Mouse (Mus musculus): ENCODE results near the gene Ipo4.

Ipo4 gene

DNA sequence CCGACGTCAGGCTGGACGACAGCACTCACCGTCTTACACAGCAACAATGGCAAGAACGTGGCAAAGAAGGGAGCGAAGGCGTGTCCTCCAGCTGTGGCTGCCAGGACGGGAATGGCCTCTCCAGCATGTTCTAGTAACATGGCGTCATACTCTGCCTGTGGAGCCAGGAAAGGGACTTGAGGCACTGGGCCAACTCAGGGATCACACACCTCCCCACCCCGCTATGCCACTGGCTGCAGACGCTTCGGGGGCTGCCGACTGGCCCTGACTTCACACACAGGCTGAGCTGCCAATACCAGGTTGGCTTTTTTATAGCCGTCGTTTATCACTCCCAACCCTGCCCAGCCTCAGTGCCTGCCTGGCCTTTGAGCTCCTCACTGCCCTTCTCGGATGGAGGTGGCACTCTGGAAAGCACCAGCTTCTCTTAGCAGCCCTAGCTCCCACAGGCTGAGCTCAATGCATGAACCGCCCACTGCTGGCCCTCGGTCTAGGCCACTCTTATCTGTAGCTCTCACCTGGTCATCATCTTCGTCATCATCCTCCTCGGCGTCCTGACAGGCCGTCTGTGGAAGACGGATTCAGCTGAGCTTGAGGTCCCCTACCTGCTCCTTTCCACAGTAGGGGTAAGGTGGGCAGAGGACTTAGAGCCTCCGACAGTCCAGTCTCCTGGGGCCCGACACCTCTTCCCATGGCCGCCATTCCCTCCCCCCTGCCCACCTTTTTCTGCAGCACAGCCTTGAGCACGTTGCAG is 7.5 kb downstream of the Ipo4 start:
- no peak for DNase-seq

GRCm38 (mm10) chr14:55618486-55619195 is 17.1 kb downstream of the Ipo4 start:
- DNase-seq, result peak; percentile 10

GRCm38 (mm10) chr14:55617822-55618221 is 17.9 kb downstream of the Ipo4 start, which contains the start of gene Rec8:
Rec8 (plus strand) TSS chr14:55618037.
- DNase-seq, result peak; percentile 64

DNA sequence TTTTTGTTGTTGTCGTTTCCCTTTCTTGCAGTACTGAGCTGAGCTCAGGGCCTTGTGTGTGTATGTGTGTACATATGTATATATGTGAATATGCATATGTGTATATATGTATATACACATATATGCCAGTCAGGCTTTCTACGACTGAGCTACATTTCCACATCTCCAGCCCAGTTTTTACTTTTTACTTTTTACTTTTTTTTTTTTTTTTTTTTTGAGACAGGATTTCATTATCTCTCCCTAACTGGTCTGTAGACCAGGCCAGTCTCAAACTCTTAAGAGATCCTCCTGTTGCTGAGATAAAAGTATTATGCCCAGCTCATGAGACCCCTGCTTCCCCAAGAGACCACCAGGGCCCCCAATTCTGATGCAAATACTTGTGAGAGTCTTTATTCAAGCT is 18.9 kb downstream of the Ipo4 start:
- DNase-seq, result no peak

DNA sequence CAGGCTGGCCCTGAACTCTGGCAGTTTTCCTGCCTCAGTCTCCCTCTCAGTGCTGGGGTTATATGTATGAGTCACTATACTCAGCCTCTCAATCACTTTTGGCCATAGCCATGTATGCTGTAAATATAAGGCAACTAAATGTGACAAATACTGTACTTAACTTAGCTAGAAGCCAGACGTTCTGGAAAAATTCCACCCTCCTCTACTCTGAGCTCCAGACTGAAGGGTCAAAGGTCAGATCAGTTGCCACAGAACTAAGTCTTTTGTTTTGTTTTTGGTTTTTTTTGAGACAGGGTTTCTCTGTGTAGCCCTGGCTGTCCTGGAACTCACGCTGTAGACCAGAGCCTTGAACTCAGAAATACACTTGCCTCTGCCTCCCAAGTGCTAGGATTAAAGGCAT is 19.9 kb downstream of the Ipo4 start:
- DNase-seq, result no peak

- DNase-seq, result no peak
These were observed 21.1 kb downstream of the Ipo4 start for GRCm38 (mm10) chr14:55614565-55615178.

- no peak for DNase-seq
These were observed 22.4 kb downstream of the Ipo4 start for GRCm38 (mm10) chr14:55613346-55613745.

DNA sequence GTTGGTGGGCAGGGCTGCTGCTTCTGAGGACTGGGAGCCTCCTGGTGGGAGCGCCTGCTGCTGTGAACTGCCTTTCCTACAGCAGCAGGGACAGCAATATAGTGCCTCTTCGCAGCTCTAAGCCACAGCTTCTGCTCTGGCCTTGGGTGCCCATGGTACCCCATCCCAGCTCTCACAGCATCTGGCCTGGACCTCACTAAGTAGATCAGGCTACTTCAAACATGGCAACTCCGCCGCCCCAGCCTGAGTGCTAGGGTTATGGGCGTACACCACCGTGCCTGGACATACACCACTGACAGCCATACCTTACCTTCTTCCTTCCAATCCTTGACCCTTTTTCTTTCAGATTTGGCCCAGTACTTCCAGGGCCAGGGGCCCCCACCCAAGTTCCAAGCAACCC is 27.4 kb downstream of the Ipo4 start:
- DNase-seq, result no peak

DNA sequence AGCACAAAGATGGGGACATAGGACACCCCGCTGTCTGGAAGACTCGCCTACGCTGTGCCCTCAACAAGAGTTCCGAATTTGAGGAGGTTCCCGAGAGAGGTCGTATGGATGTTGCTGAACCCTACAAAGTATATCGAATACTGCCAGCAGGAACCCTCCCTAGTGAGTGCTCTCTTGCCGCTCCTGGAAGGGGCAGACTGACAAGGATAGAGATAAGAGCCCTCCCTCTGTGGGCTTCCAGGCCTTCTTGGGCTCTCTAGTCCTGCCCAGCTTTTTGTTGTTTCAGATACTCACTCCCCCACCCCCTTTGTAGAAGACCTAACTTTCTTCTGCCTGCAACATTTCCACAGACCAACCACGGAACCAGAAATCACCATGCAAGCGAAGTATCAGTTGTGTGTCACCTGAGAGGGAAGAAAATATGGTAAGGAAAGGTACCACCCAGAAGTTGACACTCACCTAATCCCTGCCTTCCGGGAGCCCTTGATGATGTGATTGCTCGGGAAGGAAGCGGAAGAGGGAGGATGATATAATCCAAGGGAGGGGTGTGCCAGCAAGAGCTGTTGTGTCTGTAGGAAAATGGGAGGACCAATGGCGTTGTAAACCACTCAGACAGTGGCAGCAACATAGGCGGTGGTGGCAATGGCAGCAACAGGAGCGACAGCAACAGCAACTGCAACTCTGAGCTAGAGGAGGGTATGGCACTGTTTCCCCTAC is 29.9 kb downstream of the Ipo4 start:
- no peak for DNase-seq

DNA sequence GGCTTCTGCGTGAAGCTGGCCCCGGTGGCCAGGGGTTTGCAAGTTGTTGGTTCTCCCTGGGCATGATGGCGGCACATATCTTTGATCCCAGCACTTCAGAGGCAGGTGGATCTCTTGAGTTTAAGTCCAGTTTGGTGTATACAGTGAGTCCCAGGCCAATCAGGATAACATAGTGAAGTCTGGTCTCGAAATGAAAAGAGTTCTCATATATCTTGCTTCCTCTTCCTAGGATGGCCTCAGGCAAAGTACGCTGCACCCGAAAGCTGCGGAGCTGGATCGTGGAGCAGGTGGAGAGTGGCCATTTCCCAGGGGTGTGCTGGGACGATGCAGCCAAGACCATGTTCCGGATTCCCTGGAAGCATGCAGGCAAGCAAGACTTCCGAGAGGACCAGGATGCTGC is 30.9 kb downstream of the Ipo4 start:
- no peak for DNase-seq

- peak; percentile 93 for DNase-seq
These were observed 31.9 kb downstream of the Ipo4 start for GRCm38 (mm10) chr14:55603633-55604576.

DNA sequence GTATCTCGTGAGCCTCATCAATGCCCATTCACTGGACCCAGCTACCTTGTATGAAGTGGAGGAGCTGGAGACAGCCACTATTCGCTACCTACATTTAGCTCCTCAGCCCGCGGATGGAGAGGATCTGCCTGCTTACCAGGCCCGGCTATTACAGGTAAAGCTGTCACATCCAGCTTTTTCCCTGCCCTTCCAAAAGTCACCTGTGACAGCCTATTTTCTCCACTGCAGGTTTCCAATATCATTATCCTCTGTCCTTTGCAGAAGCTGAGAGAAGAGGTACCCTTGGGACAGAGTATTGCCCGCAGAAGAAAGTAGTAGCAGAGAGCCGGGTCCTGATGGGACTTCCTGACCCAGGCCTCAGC is 32.5 kb downstream of the Ipo4 start, which contains the start of gene Irf9:
Gene Irf9 (plus strand): TSS at position 301 of the 362 bp plus-strand sequence.
- DNase-seq, result no peak

DNA sequence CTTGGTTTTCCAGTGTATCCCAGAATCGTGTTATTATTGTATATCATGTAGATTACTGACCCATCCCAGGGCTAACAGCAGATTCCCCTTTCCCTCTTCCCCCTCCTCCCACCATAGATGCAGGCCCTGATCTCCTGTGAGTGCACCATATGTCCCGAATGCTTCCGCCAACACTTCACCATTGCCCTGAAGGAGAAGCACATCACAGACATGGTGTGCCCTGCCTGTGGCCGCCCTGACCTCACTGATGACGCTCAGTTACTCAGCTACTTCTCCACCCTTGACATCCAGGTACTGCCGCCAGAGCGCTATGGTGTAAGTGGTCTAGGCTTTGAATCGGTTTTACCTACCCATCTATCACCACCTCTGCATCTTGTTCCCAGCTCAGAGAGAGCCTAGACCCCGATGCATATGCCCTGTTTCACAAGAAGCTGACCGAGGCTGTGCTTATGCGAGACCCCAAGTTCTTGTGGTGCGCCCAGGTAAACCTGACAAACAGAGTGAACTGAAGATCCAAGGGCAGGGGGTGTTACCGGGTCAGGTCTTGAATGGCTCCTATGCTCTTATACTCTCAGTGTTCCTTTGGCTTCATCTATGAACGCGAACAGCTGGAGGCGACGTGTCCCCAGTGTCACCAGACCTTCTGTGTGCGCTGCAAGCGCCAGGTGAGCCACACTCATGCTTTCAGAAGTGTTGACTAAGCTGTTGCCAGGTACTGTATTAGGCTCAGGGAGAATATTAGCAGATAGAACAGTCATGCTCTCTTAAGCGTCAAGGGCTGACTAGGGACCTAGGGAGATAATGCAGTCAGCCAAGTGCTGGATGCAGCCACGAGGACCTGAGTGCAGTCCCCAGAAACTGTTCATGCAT is 37.0 kb downstream of the Ipo4 start:
- DNase-seq, result no peak

DNA sequence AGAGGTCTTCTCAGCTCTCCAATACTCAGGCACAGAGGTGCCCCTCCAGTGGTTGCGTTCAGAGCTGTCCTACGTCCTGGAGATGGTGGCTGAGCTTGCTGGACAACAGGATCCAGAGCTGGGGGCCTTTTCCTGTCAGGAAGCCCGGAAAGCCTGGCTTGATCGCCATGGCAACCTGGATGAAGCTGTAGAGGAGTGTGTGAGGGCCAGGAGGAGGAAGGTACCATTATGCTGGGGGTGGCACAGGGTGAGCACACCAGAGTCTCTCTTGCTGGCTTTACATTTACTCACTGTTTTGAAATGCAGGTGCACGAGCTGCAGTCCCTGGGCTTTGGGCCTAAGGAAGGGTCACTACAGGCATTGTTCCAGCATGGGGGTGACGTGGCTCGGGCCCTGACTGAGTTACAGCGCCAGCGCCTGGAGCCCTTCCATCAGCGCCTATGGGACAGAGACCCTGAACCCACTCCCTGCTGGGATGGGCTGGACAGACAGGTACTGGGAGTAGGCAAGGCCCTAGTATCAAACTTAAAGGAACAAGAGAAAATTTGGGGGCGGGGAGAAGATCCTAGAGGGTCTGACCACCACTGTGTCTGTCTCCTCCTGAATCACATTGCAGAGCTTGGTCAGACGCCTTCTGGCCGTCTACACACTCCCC is 39.6 kb downstream of the Ipo4 start:
- DNase-seq, result no peak

DNA sequence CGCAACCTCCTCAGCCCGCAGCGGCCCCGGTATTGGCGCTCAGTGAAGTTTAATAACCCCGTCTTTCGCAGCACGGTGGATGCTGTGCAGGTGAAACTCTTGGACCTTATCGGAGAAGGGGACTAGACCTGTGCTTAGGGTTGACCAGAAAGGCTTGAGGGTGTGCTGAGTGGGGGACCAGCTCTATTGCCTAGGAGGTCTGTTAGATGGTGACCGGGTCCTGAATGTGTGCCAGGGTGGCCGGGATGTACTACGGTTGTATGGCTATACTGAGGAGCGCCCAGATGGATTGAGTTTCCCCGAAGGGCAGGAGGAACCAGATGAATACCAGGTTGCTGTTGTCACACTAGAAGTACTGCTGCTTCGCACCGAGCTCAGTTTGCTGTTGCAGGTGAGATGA is 43.5 kb downstream of the Ipo4 start:
- DNase-seq, result peak; percentile 13

DNA sequence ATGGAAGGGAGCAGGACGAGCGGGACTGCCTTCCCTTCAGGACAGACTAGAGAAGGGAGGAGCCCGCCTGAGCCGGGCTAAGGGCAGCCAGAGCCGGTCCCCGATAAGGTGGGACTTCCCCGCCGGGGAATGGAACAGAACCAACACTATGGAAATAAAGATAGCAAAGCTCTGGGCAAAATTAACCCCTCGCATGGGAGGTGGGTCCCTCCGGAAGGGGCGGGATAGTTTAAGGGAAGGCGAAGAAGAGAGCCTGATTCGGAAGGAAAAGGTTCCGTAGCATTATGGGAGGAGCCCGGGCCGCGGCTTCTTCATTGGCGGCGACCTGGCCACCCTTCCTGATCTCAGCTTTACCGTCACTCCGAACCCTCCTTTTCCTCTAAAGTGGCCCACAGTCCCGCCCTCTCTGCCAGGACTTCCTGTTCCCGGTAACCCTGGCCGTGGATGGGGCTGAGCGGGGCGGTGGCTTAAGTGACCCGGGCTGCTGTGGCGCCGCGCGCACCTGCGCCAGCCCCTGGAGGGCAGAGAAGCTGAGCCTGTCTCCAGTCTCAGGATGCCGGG is 44.3 kb downstream of the Ipo4 start, which contains the start of gene Rnf31:
Gene Rnf31 (plus strand): TSS at position 378 of the 561 bp plus-strand sequence.
- DNase-seq, result peak; percentile 97

- peak; percentile 98 for DNase-seq
These were observed 44.9 kb downstream of the Ipo4 start, which contains the start of gene Psme2 for GRCm38 (mm10) chr14:55590748-55591330. Psme2 (minus strand) TSS chr14:55591113.

DNA sequence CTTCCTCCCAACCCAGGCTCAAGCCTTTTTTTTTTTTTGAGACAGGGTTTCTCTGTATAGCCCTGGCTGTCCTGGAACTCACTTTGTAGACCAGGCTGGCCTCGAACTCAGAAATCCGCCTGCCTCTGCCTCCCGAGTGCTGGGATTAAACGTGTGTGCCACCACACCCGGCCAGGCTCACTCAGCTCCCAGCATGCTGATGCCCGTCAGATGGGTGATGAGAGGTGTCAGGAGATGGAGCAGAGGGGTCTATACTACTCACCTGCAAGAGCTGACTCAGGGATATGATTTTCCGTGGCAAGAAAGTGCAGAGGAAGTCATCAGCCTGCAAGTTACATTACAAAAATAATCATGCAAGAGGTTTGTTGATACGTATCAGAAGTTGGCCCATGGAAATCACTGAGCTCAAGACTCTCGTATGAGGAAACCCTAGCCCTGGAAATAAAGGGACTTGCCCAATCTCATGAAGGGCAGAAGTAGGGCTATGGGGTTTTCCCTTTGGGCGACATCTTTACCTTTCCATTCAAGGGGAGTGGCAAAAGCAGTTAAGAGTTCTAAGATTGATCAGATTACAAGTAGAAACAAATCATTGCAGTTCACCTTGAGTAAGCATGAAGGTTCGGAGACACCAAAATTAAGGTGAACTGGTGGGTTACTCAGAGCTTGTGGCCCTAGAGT is 45.8 kb downstream of the Ipo4 start:
- DNase-seq, result no peak

- no peak for DNase-seq
These were observed 46.5 kb downstream of the Ipo4 start for GRCm38 (mm10) chr14:55589271-55589670.
